Mouse (Mus musculus) cortical plate, adult 2 months (tissue): ENCODE data around the gene Mical2.

Source experiments
- CTCF ChIP-seq: fragments of 200-500 bp; IDR thresholded peaks from 2 replicates; pipeline ENCODE4 v1.5.1; 2011; ENCODE audit warnings: mild to moderate bottlenecking, control low read depth, low read length; ENCODE audit not compliant: insufficient read depth; ENCODE audit errors: extremely low read depth
- POLR2A ChIP-seq: fragments of 200-500 bp; IDR thresholded peaks from 2 replicates; pipeline ENCODE4 v1.6.1; 2011; ENCODE audit warnings: mild to moderate bottlenecking, low read length, control low read depth; ENCODE audit not compliant: insufficient read depth; ENCODE audit errors: extremely low read depth

DNA sequence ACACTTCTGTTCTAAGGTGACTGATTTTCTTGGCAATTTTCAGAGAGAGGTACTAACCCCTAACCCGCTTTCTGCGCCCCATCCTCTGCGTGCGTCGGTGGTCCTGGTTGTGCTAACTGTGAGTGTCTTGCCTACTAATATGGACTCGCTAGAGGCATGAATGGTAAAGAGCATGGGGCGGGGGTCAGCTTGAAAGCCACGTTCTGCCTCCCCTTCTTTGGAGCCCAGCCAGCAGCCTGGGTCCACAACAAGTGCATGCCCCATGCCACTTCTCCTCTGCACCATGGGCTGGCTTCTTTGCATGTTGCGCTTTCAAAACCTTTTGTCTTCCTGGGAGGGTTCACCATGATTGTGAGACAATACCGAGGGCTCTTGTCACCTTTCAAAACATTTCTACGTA is 128.3 kb downstream of the Mical2 start:
- TF ChIP-seq CTCF (no peak), POLR2A (no peak)
